Mouse (Mus musculus): ENCODE data around the gene Tekt3.

GRCm38 (mm10) chr11:63142311-63142710 lies 80.9 kb downstream of the Tekt3 start:
- TF ChIP-seq POLR2A (IDR thresholded peaks at IDR 0.05; ENCODE audit: insufficient read depth, low read depth, low read length), result no peak
- no peak for TF ChIP-seq CTCF (IDR thresholded peaks at IDR 0.05)
- TF ChIP-seq EP300 (IDR thresholded peaks at IDR 0.05; ENCODE audit: insufficient read depth, low read depth, low read length), result no peak
